Mouse (Mus musculus) cerebellum, postnatal 25 days (tissue): ENCODE measurements around the gene Tapbp.
A peak's percentile ranks its signal among the peaks of the same experiment; 100 is the strongest.
"Not testable (repeated sequence)": the region's sequence is repeated elsewhere in the genome, so short reads cannot be mapped to it uniquely, and the experiment has no call there.

Experiments
- DNase-seq, 2 experiments: peaks; one replicate each; pipeline ENCODE4 v3.0.0; 2021; ENCODE audit warnings: mixed read lengths in 2 of 2

Gene Tapbp

GRCm38 (mm10) chr17:33904835-33905234 lies 10.9 kb upstream of the Tapbp start, which contains the start of gene Platr17:
Gene Platr17 (plus strand): TSS chr17:33905135.
- not testable (repeated sequence) for DNase-seq

- peak; percentile 73 to 76 for DNase-seq
These were observed 7.2 kb upstream of the Tapbp start for GRCm38 (mm10) chr17:33908331-33909076.

- DNase-seq: peak; percentile 98 to 99
These were observed 6.4 kb upstream of the Tapbp start, which contains the start of gene Daxx for GRCm38 (mm10) chr17:33909077-33909868. Gene Daxx (plus strand): TSS chr17:33909414.

GRCm38 (mm10) chr17:33909869-33910250 lies 5.8 kb upstream of the Tapbp start:
- DNase-seq: no peak

- no peak for DNase-seq
These were observed 5.2 kb upstream of the Tapbp start for GRCm38 (mm10) chr17:33910346-33911051.

GRCm38 (mm10) chr17:33911052-33911812 lies 4.5 kb upstream of the Tapbp start:
- DNase-seq: no peak

DNA sequence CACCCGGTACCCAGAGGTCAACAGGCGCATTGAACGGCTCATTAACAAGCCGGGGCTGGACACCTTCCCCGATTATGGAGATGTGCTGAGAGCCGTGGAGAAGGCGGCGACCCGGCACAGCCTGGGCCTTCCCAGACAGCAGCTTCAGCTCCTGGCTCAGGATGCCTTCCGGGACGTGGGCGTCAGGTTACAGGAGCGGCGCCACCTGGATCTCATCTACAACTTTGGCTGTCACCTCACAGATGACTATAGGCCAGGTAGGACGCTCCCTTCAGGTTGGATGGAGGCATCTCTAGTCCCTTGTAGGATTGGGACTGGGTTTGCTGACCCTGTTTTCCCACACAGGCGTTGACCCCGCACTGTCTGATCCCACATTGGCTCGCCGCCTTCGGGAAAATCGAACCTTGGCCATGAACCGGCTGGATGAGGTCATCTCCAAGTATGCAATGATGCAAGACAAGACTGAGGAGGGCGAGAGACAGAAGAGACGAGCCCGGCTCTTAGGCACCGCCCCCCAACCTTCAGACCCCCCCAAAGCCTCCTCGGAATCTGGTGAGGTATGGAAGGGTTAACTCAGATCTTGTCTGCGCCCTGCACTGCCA lies 3.8 kb upstream of the Tapbp start:
- DNase-seq: no peak

GRCm38 (mm10) chr17:33913264-33913663 lies 2.4 kb upstream of the Tapbp start:
- DNase-seq: no peak

DNA sequence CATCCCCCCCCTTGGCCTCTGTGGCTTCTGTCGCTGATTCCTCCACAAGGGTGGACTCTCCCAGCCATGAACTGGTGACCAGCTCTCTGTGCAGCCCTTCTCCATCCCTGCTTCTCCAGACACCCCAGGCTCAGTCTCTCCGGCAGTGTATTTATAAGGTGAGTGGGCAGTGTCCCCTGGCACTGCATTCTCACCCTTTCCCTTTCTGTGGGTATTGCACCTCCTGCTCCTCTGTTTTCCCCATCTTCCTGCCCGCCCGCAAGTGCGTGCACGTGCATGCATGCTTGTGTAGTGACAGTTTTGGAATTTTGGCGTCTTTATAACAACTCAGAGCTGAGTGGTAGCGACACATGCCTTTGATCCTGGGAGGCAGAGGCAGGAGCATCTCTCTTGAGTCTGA lies 1.8 kb upstream of the Tapbp start:
- DNase-seq: no peak

DNA sequence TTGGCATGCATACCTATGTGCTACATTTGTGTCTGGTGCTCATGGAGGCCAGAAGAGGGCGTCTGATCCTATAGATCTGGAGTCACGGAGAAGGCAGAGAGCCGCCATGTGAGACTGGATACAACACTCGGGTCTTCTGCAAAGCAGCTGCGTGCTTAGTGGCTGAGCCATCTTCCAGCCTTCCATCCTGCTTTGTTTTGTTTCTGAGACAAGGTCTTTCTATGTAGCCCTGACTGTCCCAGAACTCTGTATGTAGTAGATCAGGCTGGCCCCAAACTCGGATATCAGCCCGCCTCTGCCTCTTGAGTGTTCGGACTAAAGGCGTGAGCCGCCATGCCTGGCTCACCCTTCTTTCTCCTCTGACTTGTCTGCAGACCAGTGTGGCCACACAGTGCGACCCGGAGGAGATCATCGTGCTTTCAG lies 719 bp upstream of the Tapbp start:
- DNase-seq: no peak

DNA sequence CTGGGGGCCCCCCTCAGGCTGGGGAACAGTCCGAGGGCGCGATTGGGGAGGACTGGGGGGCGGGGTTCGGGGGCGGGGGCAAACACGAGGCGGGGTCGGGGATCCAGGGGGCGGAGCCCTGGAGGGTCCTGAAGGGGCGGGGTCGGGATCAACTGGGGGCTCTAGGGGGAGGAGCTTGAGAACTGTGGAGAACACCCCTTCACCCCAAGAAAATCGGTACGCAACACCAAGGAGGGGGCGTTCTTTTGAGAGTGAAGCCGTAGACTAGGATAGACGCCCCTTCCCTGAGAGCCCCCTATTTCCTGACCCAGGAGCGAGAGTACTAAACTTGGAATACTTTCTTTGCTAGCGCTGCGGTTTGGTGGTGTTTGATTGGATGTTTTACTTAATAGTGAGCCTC lies 595 bp downstream of the Tapbp start:
- peak in 1 of 2 experiments; percentile 15 for DNase-seq

- peak in 1 of 2 experiments; percentile 17 for DNase-seq
These were observed 1.4 kb downstream of the Tapbp start for GRCm38 (mm10) chr17:33916847-33917655.

DNA sequence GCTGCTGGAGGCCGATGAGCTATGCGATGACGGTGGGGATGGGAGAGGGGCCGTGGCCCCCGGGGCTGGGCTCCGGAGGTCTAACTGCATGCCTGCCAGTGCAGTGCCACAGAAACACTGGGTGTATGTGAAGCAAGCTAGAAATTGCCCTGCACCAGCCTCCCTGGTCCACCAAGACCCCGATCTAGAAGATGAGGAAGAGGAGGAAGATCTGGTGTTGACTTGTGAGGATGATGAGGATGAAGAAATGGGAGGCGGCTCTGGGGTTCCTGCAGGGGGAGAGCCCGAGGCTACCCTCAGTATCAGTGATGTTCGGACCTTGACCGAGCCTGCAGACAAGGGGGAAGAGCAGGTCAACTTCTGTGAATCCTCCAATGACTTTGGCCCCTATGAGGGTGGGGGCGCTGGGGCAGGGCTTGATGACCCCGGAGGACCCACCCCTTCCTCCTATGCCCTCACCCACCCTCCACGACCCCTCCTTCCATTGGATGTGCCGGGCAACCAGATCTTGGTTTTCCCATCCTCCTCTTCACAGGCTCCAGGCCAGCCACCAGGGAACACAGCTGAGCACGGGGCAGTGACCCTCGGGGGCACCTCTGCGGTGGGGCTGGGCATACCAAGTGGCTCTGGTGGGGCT lies 2.1 kb downstream of the Tapbp start:
- DNase-seq: no peak

DNA sequence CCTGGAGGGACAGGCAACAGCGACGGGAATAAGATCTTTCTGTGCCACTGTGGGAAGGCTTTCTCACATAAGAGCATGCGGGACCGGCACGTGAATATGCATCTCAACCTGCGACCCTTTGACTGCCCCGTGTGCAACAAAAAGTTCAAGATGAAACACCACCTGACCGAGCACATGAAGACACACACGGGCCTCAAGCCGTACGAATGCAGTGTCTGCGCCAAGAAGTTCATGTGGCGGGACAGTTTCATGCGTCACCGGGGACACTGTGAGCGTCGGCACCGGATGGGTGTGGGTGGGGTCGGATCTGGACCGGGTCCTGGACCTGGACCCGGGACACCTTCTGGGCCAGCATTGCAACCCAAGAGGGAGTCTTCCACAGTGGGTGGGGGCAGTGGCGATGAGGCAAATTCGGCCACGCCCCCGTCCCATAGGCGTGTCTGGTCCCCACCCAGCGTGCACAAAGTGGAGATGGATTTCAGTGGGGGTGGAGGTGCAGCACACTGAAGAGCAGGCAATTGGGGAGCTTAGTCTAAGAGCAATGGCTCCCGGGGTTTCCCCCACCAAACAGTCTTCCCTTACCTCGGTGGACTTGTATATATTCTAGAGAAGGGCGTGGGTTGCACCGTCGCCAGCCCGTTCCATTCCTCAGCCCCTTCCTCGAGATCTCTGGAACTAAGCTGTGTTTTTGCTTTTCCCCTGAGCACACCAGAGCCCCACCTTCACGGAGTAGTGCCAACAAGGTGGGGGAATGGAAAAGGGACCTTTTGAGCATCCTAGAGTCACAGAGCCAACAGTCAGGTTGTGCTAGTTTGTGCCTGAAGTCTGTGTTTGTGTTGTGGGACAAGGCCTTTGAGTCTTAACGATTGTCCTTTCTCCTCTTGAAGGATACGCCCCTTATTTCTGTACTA lies 2.8 kb downstream of the Tapbp start:
- DNase-seq: peak in 1 of 2 experiments; percentile 12

DNA sequence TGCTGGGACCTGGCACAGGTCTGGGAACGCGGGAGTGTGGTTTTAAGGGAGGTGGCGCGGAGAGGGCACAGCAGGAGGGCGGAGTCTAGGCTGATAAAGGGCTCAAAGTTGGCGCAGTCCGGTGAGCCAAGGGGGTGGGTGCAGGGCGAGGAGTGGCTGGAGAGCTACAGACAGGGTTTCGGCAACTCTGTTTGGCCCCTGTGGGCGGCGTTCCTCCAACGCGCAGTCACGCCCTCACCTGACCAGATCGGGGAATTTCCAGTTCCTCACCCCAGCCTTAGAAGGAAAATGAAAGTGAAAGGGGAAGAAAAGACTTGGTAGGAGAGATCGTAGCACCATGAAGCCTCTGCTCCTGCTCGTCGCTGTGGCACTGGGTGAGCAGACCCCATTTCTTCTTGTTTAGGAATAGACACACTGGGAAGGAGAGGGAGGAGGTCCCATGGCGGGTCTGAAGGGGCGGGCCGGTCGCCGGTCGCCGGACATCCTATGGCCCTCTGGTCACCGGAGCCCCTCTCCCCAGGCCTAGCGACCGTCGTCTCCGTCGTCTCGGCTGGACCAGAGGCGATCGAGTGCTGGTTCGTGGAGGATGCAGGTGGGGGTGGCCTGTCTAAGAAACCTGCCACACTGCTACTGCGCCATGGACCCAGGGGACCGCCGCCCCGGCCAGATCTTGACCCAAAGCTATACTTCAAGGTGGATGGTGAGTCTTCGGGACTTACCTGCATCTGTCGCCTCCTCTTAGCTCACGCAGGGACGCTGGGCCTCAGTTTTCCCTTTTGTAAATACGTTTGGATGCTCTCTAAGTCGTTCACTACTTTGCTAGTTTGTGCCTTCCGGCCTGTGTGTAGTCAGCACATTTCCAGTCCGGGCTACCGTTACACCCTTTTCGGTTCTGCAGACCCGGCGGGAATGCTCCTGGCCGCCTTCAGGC lies 3.9 kb downstream of the Tapbp start:
- DNase-seq: peak; percentile 59 to 76

DNA sequence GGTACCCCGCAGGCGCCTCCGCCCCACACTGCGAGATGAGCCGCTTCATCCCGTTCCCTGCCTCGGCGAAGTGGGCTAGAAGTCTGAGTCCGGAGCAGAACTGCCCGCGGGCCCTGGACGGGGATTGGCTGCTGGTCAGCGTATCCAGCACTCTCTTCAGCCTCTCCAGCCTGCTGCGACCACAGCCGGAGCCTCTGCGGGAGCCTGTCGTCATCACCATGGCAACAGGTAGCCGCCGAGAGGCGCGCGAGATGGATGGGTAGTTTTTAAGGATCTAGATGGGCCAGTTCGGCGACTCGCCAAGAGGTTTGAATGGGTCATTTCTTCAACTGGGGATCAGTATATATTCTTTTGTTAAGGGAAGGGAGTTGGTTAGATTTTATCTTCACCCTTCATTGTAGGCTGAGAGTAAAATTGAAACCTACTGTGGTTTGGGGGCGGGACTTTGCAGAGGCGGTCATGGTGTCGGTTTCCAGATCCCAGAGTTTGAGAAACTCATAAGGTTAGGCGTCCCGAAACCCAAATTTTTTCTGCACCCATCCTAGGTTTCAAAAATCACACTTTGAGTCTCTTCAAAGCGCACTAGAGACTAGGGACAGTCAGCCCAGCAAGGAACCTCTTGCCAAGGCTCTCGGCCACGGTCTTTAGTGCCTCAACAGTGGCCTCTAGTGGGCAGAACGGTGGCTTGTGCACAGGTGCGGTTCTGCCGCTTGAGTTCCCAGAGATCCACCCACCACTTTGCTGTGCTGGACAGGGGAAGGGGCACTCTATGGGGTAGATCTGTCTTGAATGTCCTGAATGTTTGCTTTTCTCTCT lies 4.8 kb downstream of the Tapbp start:
- DNase-seq: peak; percentile 90 to 95

DNA sequence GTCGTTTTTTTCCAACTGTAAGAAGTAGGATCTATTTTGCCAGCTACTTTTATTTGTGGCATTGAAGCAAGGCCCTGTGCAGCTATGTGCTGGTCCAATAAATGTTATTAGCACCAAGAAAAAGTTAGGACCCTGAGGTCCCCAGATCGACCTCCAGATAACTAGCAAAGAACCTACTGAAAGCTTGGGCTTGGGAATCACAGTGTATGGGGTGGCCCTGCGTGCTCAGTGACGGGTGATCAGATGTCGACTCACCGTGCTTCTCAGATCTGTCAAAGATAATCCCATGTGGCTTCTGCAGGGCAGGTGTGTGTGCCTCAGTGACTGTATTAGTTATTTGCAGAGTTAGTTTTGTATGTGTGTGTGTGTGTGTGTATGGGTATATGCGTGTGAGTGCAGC lies 5.7 kb downstream of the Tapbp start:
- DNase-seq: no peak
